Mouse (Mus musculus) C2C12 (cell line): ENCODE results near the gene Zyx.

Experiments
- CTCF ChIP-seq: IDR thresholded peaks from one replicate; pipeline ENCODE4 v1.5.1; 2011; ENCODE audit not compliant: control insufficient read depth, insufficient read depth, insufficient read length
- MAX ChIP-seq: IDR thresholded peaks from one replicate; pipeline ENCODE4 v1.6.1; 2011; ENCODE audit warnings: mild to moderate bottlenecking, control low read depth

GRCm38 (mm10) chr6:42372421-42372815 is 23.0 kb downstream of the Zyx start:
- TF ChIP-seq CTCF: no peak
- TF ChIP-seq MAX: no peak
